Mouse (Mus musculus): ENCODE measurements at regions not wholly inside any gene's neighbourhood (a gene's known extent, or its start where the extent isn't known, plus 50 kb on each side); places are given as distances from the start of the nearest gene placed in this dataset.

DNA sequence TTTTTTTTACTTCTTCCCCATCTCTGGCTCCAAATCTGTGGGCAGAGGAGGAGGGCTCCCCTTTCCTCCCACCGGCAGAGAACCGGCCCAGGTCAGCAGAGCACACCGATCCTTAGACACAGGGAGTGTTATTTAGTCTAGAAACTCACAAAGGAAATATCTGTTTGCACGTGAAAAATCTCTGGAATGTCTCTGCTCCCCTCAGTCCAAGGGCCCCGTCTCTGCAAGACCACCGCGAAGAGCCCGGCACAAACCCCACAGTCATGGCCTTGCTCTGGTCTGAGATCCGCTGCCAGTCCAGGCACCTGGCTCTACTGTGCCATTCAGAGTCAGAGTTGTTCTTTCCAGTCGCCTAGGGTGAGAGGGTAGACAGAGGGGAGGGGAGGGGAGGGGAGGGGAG is 69.7 kb upstream of the Slc25a33 start:
- TF ChIP-seq CTCF (IDR thresholded peaks at IDR 0.05; ENCODE audit: extremely low read depth, insufficient read depth, insufficient read length, insufficient replicate concordance) (no peak), POLR2A (IDR thresholded peaks at IDR 0.05; ENCODE audit: low read depth, low read length) (no peak)

All from spleen, adult 2 months (tissue).